ENCODE assay signal across 21 mouse cellular contexts in genomic region chr10:93515419-93515818, GRCm38 (mm10). TPM values are rescaled to one million over a fixed set of nuclear protein-coding genes. Genes with fewer than 3 reads are reported as not detected.
A peak's percentile ranks its signal among the peaks of the same experiment; 100 is the strongest.
DNase-seq lines count a peak whose midpoint lies in the region; ATAC-seq and TF ChIP-seq lines count a peak whose summit lies in the region.
"Had no signal": no experiment of that assay in that cellular context is flagged by ENCODE, and none has a peak within 500 bp of the region (broad histone marks: within the 10 kb centered on the region; RNA-seq: fewer than 3 reads in every experiment).

No protein-coding gene starts in this region.

- H3K9me3 ChIP-seq in forebrain, embryonic 13.5 days (replicated peaks), result no peaks in the 10 kb centered on the region
- H3K9me3 ChIP-seq in forebrain, embryonic 10.5 days, result no peaks in the 10 kb centered on the region
- H3K9me3 ChIP-seq in midbrain, postnatal 0 days (ENCODE audit: low read length), result no peaks in the 10 kb centered on the region
- H3K9me3 ChIP-seq in midbrain, embryonic 16.5 days (replicated peaks; ENCODE audit: control insufficient read depth, low read length, poor library complexity, severe bottlenecking), result no peaks in the 10 kb centered on the region
- H3K9me3 ChIP-seq: embryonic facial prominence, embryonic 12.5 days; heart, embryonic 13.5 days; limb, embryonic 15.5 days; midbrain, embryonic 13.5 days; neural tube, embryonic 13.5 days; stomach, embryonic 15.5 days had no signal

- no peak for TF ChIP-seq CTCF in midbrain, postnatal 0 days (IDR thresholded peaks at IDR 0.05)

- no peak overlapping the region for H3K4me2 ChIP-seq in forebrain, embryonic 13.5 days
- no peak overlapping the region for H3K4me2 ChIP-seq in midbrain, postnatal 0 days (ENCODE audit: low read depth, low read length, poor library complexity, severe bottlenecking)
- H3K4me2 ChIP-seq in midbrain, embryonic 16.5 days (ENCODE audit: low read length), result no peak overlapping the region
- H3K4me2 ChIP-seq: embryonic facial prominence, embryonic 12.5 days; heart, embryonic 13.5 days; limb, embryonic 15.5 days; midbrain, embryonic 13.5 days; neural tube, embryonic 13.5 days; stomach, embryonic 15.5 days had no signal

- H3K4me1 ChIP-seq in forebrain, embryonic 13.5 days, result no peaks in the 10 kb centered on the region
- H3K4me1 ChIP-seq in forebrain, embryonic 10.5 days, result no peaks in the 10 kb centered on the region
- H3K4me1 ChIP-seq in midbrain, postnatal 0 days (ENCODE audit: insufficient read depth, low read length), result no peaks in the 10 kb centered on the region
- no peaks in the 10 kb centered on the region for H3K4me1 ChIP-seq in midbrain, embryonic 16.5 days (ENCODE audit: control insufficient read depth, insufficient read depth, low read length)
- H3K4me1 ChIP-seq: embryonic facial prominence, embryonic 12.5 days; heart, embryonic 13.5 days; limb, embryonic 15.5 days; midbrain, embryonic 13.5 days; neural tube, embryonic 13.5 days; stomach, embryonic 15.5 days had no signal

- no peaks in the 10 kb centered on the region for H3K36me3 ChIP-seq in forebrain, embryonic 13.5 days (ENCODE audit: poor library complexity, severe bottlenecking)
- no peaks in the 10 kb centered on the region for H3K36me3 ChIP-seq in forebrain, embryonic 10.5 days (replicated peaks)
- H3K36me3 ChIP-seq in midbrain, postnatal 0 days (ENCODE audit: insufficient read depth, low read length), result no peaks in the 10 kb centered on the region
- H3K36me3 ChIP-seq in midbrain, embryonic 16.5 days (ENCODE audit: control insufficient read depth, insufficient read depth, low read length), result no peaks in the 10 kb centered on the region
- H3K36me3 ChIP-seq: embryonic facial prominence, embryonic 12.5 days; heart, embryonic 13.5 days; limb, embryonic 15.5 days; midbrain, embryonic 13.5 days; neural tube, embryonic 13.5 days; stomach, embryonic 15.5 days had no signal

- WGBS in forebrain, embryonic 13.5 days, result 35% methylated on average over 1 of the region's 1 CpGs
- WGBS in forebrain, embryonic 10.5 days, result 27% methylated on average over 1 of the region's 1 CpGs
- 38% methylated on average over 1 of the region's 1 CpGs for WGBS in midbrain, postnatal 0 days
- WGBS in midbrain, embryonic 16.5 days, result 38% methylated on average over 1 of the region's 1 CpGs

- H3K9ac ChIP-seq in forebrain, embryonic 13.5 days, result no peak overlapping the region
- H3K9ac ChIP-seq in midbrain, postnatal 0 days (replicated peaks; ENCODE audit: low read length, poor library complexity, severe bottlenecking), result no peak overlapping the region
- no peak overlapping the region for H3K9ac ChIP-seq in midbrain, embryonic 16.5 days (ENCODE audit: low read depth, low read length)
- H3K9ac ChIP-seq: embryonic facial prominence, embryonic 12.5 days; heart, embryonic 13.5 days; limb, embryonic 15.5 days; midbrain, embryonic 13.5 days; neural tube, embryonic 13.5 days; stomach, embryonic 15.5 days had no signal

- peak; percentile 92 for ATAC-seq in forebrain, embryonic 13.5 days
- no peak for ATAC-seq in midbrain, postnatal 0 days (ENCODE audit: low FRiP score)
- ATAC-seq in midbrain, embryonic 16.5 days, result no peak
- ATAC-seq: midbrain, embryonic 13.5 days had no signal

- H3K27me3 ChIP-seq in forebrain, embryonic 13.5 days, result no peaks in the 10 kb centered on the region
- H3K27me3 ChIP-seq in forebrain, embryonic 10.5 days (ENCODE audit: poor library complexity, severe bottlenecking), result no peaks in the 10 kb centered on the region
- H3K27me3 ChIP-seq in midbrain, postnatal 0 days (ENCODE audit: insufficient read depth, low read length), result no peaks in the 10 kb centered on the region
- no peaks in the 10 kb centered on the region for H3K27me3 ChIP-seq in midbrain, embryonic 16.5 days (ENCODE audit: control insufficient read depth, insufficient read depth, low read depth, low read length)
- H3K27me3 ChIP-seq: embryonic facial prominence, embryonic 12.5 days; heart, embryonic 13.5 days; limb, embryonic 15.5 days; midbrain, embryonic 13.5 days; neural tube, embryonic 13.5 days; stomach, embryonic 15.5 days had no signal

- DNase-seq in forebrain, embryonic 10.5 days (ENCODE audit: extremely low spot score, low spot score), result no peak
- DNase-seq in midbrain, postnatal 0 days (ENCODE audit: low spot score), result peak; percentile 38
- peak; percentile 33 for DNase-seq in c-Kit-positive CD71-positive TER-119-negative erythroid progenitor cells, embryonic 14.5 days (ENCODE audit: low read depth)
- peak; percentile 27 for DNase-seq in thymus, postnatal 14 days
- DNase-seq in layer of hippocampus, postnatal 36 days, result no peak
- DNase-seq in MN1 (ENCODE audit: low spot score), result no peak
- DNase-seq: cerebellum, adult 8-10 months; gastrocnemius, postnatal 36 days; kidney, adult 11 months; lung, postnatal 36 days had no signal

- H3K27ac ChIP-seq in forebrain, embryonic 13.5 days, result no peak overlapping the region
- no peak overlapping the region for H3K27ac ChIP-seq in forebrain, embryonic 10.5 days
- H3K27ac ChIP-seq in midbrain, postnatal 0 days (ENCODE audit: low read depth, low read length), result no peak overlapping the region
- no peak overlapping the region for H3K27ac ChIP-seq in midbrain, embryonic 16.5 days (ENCODE audit: low read length)
- H3K27ac ChIP-seq: embryonic facial prominence, embryonic 12.5 days; heart, embryonic 13.5 days; limb, embryonic 15.5 days; midbrain, embryonic 13.5 days; neural tube, embryonic 13.5 days; stomach, embryonic 15.5 days had no signal

- no peak overlapping the region for H3K4me3 ChIP-seq in forebrain, embryonic 13.5 days
- H3K4me3 ChIP-seq in forebrain, embryonic 10.5 days, result no peak overlapping the region
- H3K4me3 ChIP-seq in midbrain, postnatal 0 days (ENCODE audit: low read depth, low read length), result no peak overlapping the region
- H3K4me3 ChIP-seq in midbrain, embryonic 16.5 days (ENCODE audit: low read depth, low read length), result no peak overlapping the region
- H3K4me3 ChIP-seq: embryonic facial prominence, embryonic 12.5 days; heart, embryonic 13.5 days; limb, embryonic 15.5 days; midbrain, embryonic 13.5 days; neural tube, embryonic 13.5 days; stomach, embryonic 15.5 days had no signal

RNA-seq across cellular contexts. Expression of gene Amdhd1, which starts 24.4 kb away (rescaled TPM):
- polyA plus RNA-seq in forebrain, embryonic 13.5 days (2015; fragmentation: Nextera tagmentation; extraction: Ambion mirVana), result 0.30 TPM in 1 of 2 replicates, not detected in the other
- polyA plus RNA-seq in forebrain, embryonic 10.5 days (2016; fragmentation: Nextera tagmentation; extraction: Ambion mirVana), result 0.24 and 0.28 TPM in 2 replicates
- not detected in 2 replicates for total RNA-seq in midbrain, postnatal 0 days (2014; rRNA removed)
- polyA plus RNA-seq in midbrain, postnatal 0 days (2015; fragmentation: Nextera tagmentation; extraction: Ambion mirVana), result 0.07 TPM in 1 of 2 replicates, not detected in the other
- polyA plus RNA-seq in midbrain, embryonic 16.5 days (2015; fragmentation: Nextera tagmentation; extraction: Ambion mirVana), result not detected in 2 replicates
- total RNA-seq in layer of hippocampus, postnatal 36 days (2021), result under 1 TPM; 0.27 to 0.40 TPM
- total RNA-seq: gastrocnemius, postnatal 36 days had no signal
- polyA plus RNA-seq: hindbrain, embryonic 11.5 days; neural tube, embryonic 13.5 days had no signal

RNA-seq across cellular contexts. Expression of gene Ccdc38, which starts 25.0 kb away (rescaled TPM):
- polyA plus RNA-seq in forebrain, embryonic 13.5 days (2015; fragmentation: Nextera tagmentation; extraction: Ambion mirVana), result 0.41 and 0.68 TPM in 2 replicates
- 0.43 and 0.46 TPM in 2 replicates for polyA plus RNA-seq in forebrain, embryonic 10.5 days (2016; fragmentation: Nextera tagmentation; extraction: Ambion mirVana)
- total RNA-seq in midbrain, postnatal 0 days (2014; rRNA removed), result 0.14 and 4.4 TPM in 2 replicates
- 0.52 and 0.66 TPM in 2 replicates for polyA plus RNA-seq in midbrain, postnatal 0 days (2015; fragmentation: Nextera tagmentation; extraction: Ambion mirVana)
- 0.50 and 0.83 TPM in 2 replicates for polyA plus RNA-seq in midbrain, embryonic 16.5 days (2015; fragmentation: Nextera tagmentation; extraction: Ambion mirVana)
- total RNA-seq in layer of hippocampus, postnatal 36 days (2021), result not detected
- polyA plus RNA-seq: large intestine, adult 2 months; small intestine, adult 2 months had no signal

RNA-seq across cellular contexts. Expression of gene Hal, which starts 26.9 kb away (rescaled TPM):
- polyA plus RNA-seq in forebrain, embryonic 13.5 days (2015; fragmentation: Nextera tagmentation; extraction: Ambion mirVana), result not detected in 2 replicates
- 0.12 and 0.26 TPM in 2 replicates for polyA plus RNA-seq in forebrain, embryonic 10.5 days (2016; fragmentation: Nextera tagmentation; extraction: Ambion mirVana)
- 0.14 and 0.49 TPM in 2 replicates for total RNA-seq in midbrain, postnatal 0 days (2014; rRNA removed)
- 0.20 and 0.33 TPM in 2 replicates for polyA plus RNA-seq in midbrain, postnatal 0 days (2015; fragmentation: Nextera tagmentation; extraction: Ambion mirVana)
- polyA plus RNA-seq in midbrain, embryonic 16.5 days (2015; fragmentation: Nextera tagmentation; extraction: Ambion mirVana), result 0.17 TPM in 1 of 2 replicates, not detected in the other
- total RNA-seq in layer of hippocampus, postnatal 36 days (2021), result under 1 TPM in 1 of 2 experiments, not detected in 1; 0.25 TPM
- polyA plus RNA-seq: embryonic facial prominence, embryonic 12.5 days; neural tube, embryonic 13.5 days had no signal

Comparison
In these comparisons a context has a peak if more than half of its experiments do, and no peak if none do; other contexts are left out.
1. DNase-seq: peak in midbrain, postnatal 0 days (single experiment), c-Kit-positive CD71-positive TER-119-negative erythroid progenitor cells, embryonic 14.5 days (single experiment) and thymus, postnatal 14 days (single experiment); none in forebrain, embryonic 10.5 days (single experiment), layer of hippocampus, postnatal 36 days (0 of 2) and MN1 (single experiment).